Mouse (Mus musculus) hindbrain, postnatal 0 days (tissue): ENCODE measurements around the gene Rasgef1b. TPM values are rescaled to one million over a fixed set of nuclear protein-coding genes. Genes with fewer than 3 reads are reported as not detected.

Source experiments
- ATAC-seq: fragments of 200-750 bp; cut with Nextera tagmentation; 2 replicates; pipeline ENCODE4 v1.8.0; 2017; ENCODE audit warnings: mild to moderate bottlenecking, moderate TSS enrichment, moderate library complexity
- DNase-seq: peaks from one replicate; pipeline ENCODE4 v3.0.0-alpha.2; 2015; ENCODE audit warnings: low spot score
- H3K27ac ChIP-seq: fragments of 300-500 bp; sonication (generic); 2 replicates; pipeline ENCODE4 v1.5.1; 2014; ENCODE audit warnings: mild to moderate bottlenecking
- H3K27me3 ChIP-seq: fragments of 300-500 bp; sonication (generic); 2 replicates; pipeline ENCODE4 v1.6.1; 2014; ENCODE audit warnings: low read length, mixed read lengths; ENCODE audit not compliant: insufficient read depth
- H3K36me3 ChIP-seq: fragments of 300-500 bp; sonication (generic); 2 replicates; pipeline ENCODE4 v1.6.1; 2014; ENCODE audit warnings: low read length, mixed read lengths; ENCODE audit not compliant: insufficient read depth
- H3K4me1 ChIP-seq: fragments of 300-500 bp; sonication (generic); 2 replicates; pipeline ENCODE4 v1.6.1; 2014; ENCODE audit warnings: antibody characterized with exemption, low read length, mixed read lengths; ENCODE audit not compliant: insufficient read depth
- H3K4me2 ChIP-seq: fragments of 300-500 bp; sonication (generic); 2 replicates; pipeline ENCODE4 v1.6.1; 2014; ENCODE audit warnings: low read depth, mild to moderate bottlenecking, low read length, moderate library complexity, mixed read lengths
- H3K4me3 ChIP-seq: fragments of 300-500 bp; sonication (generic); 2 replicates; pipeline ENCODE4 v1.5.1; 2014; ENCODE audit warnings: low read length
- H3K9ac ChIP-seq: fragments of 300-500 bp; sonication (generic); replicated peaks from 2 replicates; pipeline ENCODE4 v1.6.1; 2014; ENCODE audit warnings: mild to moderate bottlenecking, low read length, moderate library complexity, mixed read lengths
- H3K9me3 ChIP-seq: fragments of 300-500 bp; sonication (generic); 2 replicates; pipeline ENCODE4 v1.6.1; 2016; ENCODE audit warnings: low read length, mixed read lengths
- CTCF ChIP-seq: IDR thresholded peaks from 2 replicates; pipeline ENCODE4 v1.5.1; 2016; ENCODE audit warnings: antibody characterized with exemption, control low read depth, low read depth
- WGBS: fragments of 180-500 bp; shearing (Covaris S2); extraction: QIAGEN DNeasy Blood & Tissue Kit; methylation state at CpG from one replicate; pipeline ENCODE4 v1.1.7; 2014; 5-methylcytosine and 5-hydroxymethylcytosine counted together
- polyA plus RNA-seq: library from polyadenylated mRNA; unstranded; fragments of >200 nt; fragmentation: Nextera tagmentation; extraction: Ambion mirVana; gene quantifications from 2 replicates; pipeline ENCODE4 v1.2.1, GENCODE M21; 2015
- total RNA-seq: library from RNA; depleted of rRNA; stranded (reverse); fragments of >200 nt; gene quantifications from 2 replicates; pipeline ENCODE4 v1.2.3, GENCODE M21; 2014

Gene Rasgef1b
- total and polyA plus RNA-seq, 2 experiments from 2014 or later: 32.0 to 39.9 TPM

DNA sequence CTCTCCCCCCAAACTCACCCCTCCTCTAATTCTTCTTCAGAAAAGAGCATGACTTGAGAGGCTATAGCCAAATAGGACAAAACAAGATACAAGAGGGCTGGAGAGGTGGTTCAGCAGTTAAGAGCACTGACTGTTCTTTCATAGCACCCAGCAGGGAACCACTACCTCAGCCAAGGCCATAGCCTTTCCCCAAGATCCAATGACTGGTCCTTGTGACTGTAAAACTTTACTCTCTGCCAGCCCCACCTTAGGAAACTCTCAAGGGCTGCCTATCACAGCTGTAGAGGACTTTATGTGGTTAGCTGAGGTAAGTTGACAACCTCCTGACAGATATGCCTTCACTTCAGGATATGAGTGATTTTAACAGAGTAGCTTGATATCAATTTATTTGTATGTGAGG is 258.3 kb downstream of the Rasgef1b start:
- Histone ChIP-seq H3K36me3 (no peaks in the 10 kb centered on the region), H3K4me3 (no peak overlapping the region), H3K4me1 (no peaks in the 10 kb centered on the region), H3K9ac (no peak overlapping the region), H3K9me3 (no peaks in the 10 kb centered on the region), H3K27ac (no peak overlapping the region), H3K4me2 (no peak overlapping the region), H3K27me3 (no peaks in the 10 kb centered on the region)
- ATAC-seq (no peak), DNase-seq (no peak)
- TF ChIP-seq CTCF: no peak

DNA sequence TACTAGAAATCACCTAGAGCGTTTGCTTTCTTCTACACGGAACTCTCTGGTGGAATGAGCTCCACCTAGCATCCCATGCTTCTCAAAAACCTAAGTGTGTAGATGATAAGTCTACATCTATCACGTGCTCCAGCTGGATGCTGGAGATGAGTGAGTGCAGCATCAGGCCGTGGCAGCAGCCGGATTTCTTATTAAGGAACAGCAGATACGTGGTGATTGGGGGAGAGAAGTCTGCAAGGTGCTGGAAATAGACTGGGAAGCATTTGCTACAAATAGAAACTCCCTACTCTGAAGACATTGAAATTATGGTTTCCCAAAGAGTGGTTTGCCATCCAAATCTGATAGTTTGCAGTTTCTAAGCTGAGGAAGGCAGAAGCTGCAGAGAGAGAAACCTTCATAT is 269.9 kb downstream of the Rasgef1b start:
- no peak for TF ChIP-seq CTCF
- Histone ChIP-seq H3K27ac (no peak overlapping the region), H3K9ac (no peak overlapping the region), H3K36me3 (no peaks in the 10 kb centered on the region), H3K4me2 (no peak overlapping the region), H3K4me3 (no peak overlapping the region), H3K27me3 (no peaks in the 10 kb centered on the region), H3K4me1 (no peaks in the 10 kb centered on the region), H3K9me3 (no peaks in the 10 kb centered on the region)
- no peak for ATAC-seq
- 88% methylated on average over 6 of the region's 6 CpGs for WGBS
- DNase-seq: no peak

DNA sequence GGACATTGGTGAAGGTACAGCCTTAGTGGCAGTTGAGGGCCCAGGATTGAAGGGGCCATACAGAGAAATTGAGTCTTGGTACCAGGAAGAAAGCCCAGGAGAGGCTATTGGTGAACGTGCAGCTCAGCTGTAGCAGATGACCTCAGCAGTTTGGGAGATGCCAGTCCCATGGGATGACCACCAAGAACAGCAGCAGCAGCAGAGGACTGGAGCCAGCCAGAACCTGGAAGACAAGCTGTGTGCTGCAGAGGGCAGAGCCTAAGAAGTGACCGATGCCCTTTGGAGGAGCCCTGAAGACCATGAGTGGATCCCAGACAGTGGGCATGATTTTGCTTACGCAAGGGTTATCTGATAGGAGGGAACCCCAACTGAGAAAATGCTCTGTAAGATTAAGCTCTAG is 271.6 kb downstream of the Rasgef1b start:
- Histone ChIP-seq H3K4me1 (no peaks in the 10 kb centered on the region), H3K9ac (no peak overlapping the region), H3K27ac (no peak overlapping the region), H3K27me3 (no peaks in the 10 kb centered on the region), H3K4me2 (no peak overlapping the region), H3K9me3 (no peaks in the 10 kb centered on the region), H3K36me3 (no peaks in the 10 kb centered on the region), H3K4me3 (no peak overlapping the region)
- WGBS: 87% methylated on average over 3 of the region's 3 CpGs
- no peak for ATAC-seq
- DNase-seq: no peak
- TF ChIP-seq CTCF: no peak

DNA sequence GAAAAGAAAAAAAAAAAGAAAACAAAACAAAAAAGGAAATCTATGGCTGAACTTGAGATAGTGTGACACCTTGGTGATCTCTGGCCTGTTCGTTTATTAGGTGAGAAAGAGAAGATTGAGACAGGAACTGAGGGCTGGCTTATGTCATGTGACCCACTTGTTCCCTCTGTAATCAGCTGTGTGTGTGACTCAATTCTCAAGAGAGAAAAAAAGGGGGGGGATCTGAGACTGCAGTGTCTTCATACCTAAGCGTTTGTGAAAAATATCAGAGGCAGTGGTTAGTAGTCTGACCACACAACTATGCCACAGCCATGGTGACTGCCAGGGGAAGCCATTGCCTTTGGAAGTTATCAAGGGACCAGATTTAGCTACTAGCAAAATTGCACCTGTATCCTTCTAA is 276.9 kb downstream of the Rasgef1b start:
- Histone ChIP-seq H3K4me2 (no peak overlapping the region), H3K27me3 (no peaks in the 10 kb centered on the region), H3K4me1 (0 out of 2 replicates have a peak, but pooled peaks cover 4% of the 10 kb centered on the region), H3K4me3 (no peak overlapping the region), H3K27ac (no peak overlapping the region), H3K36me3 (no peaks in the 10 kb centered on the region), H3K9ac (no peak overlapping the region), H3K9me3 (no peaks in the 10 kb centered on the region)
- WGBS: 71% methylated on average over 2 of the region's 2 CpGs
- TF ChIP-seq CTCF: no peak
- no peak for ATAC-seq
- no peak for DNase-seq

DNA sequence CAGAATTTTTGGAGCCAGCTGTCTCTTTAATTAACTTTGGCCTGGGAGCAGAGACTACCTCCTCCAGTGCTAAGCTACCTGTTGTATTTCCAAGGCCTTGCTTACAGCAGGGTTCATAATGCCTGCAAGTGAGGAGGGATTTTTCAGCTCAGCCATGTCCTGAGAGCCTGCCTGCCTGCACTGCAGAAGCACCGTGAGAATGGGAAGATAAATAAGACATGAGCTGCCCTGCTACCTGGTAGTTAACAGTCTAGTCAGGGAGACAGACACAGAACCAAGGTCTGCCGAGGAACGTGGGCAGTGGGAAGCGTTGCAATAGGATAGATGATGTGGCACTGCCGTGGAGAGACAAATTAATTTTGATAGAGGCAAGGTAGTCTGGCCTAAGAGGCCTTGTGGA is 277.4 kb downstream of the Rasgef1b start:
- 0 out of 2 replicates have a peak overlapping the region, but pooled peaks have one; percentile 26 for H3K27ac ChIP-seq
- 0 out of 2 replicates have a peak, but pooled peaks have one; percentile 49 for ATAC-seq
- H3K4me2 ChIP-seq: no peak overlapping the region
- no peak for TF ChIP-seq CTCF
- no peak overlapping the region for H3K4me3 ChIP-seq
- no peaks in the 10 kb centered on the region for H3K9me3 ChIP-seq
- no peaks in the 10 kb centered on the region for H3K36me3 ChIP-seq
- DNase-seq: peak; percentile 12
- 0 out of 2 replicates have a peak, but pooled peaks cover 4% of the 10 kb centered on the region for H3K4me1 ChIP-seq
- no peak overlapping the region for H3K9ac ChIP-seq
- no peaks in the 10 kb centered on the region for H3K27me3 ChIP-seq
- 36% methylated on average over 5 of the region's 5 CpGs for WGBS

DNA sequence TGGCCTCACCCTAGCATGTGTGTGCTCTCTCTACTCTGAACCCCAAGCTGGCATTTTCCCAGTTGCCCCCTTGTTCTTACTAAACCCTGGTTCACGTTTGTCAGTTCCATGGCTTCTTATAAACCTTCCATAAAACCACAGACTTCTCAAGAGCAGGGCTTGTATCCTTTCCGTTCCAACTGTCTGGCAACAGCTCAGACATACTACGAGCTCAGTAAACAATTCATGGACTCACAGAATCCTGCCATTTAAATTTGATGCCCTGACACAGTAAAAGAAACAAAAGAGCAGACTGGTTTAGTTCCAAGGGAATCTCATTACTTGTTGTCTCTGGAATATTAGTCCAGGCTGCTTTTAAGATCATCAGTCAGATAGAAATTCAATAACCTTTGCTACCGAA is 277.9 kb downstream of the Rasgef1b start:
- no peaks in the 10 kb centered on the region for H3K9me3 ChIP-seq
- no peak for ATAC-seq
- H3K36me3 ChIP-seq: no peaks in the 10 kb centered on the region
- H3K4me1 ChIP-seq: 0 out of 2 replicates have a peak, but pooled peaks cover 4% of the 10 kb centered on the region
- DNase-seq: no peak
- H3K4me3 ChIP-seq: no peak overlapping the region
- H3K27me3 ChIP-seq: no peaks in the 10 kb centered on the region
- no peak overlapping the region for H3K9ac ChIP-seq
- no peak overlapping the region for H3K4me2 ChIP-seq
- TF ChIP-seq CTCF: no peak
- 0 out of 2 replicates have a peak overlapping the region, but pooled peaks have one; percentile 26 for H3K27ac ChIP-seq
- 49% methylated on average over 4 of the region's 4 CpGs for WGBS

DNA sequence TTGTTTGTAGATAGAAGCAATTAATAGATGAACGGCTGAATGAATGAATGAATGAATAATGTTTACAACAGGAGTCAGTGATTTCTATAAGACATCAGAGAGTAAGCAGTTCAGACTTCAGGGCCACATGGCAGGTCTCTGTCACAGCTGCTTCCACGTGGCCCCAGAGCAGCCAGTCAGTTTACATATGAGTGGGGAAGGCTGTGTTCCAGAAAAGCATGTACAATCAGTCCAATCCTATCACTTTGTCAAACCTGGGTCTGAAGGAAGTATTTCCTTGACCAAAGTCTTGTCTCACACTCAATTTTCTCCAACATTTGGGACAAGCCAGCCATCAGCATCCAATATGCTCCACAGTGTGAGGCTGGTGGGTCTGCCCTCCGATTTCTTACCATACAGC is 278.4 kb downstream of the Rasgef1b start:
- no peak overlapping the region for H3K4me2 ChIP-seq
- no peaks in the 10 kb centered on the region for H3K9me3 ChIP-seq
- no peaks in the 10 kb centered on the region for H3K27me3 ChIP-seq
- no peak overlapping the region for H3K4me3 ChIP-seq
- 76% methylated on average over 3 of the region's 3 CpGs for WGBS
- no peak for ATAC-seq
- no peak for TF ChIP-seq CTCF
- no peaks in the 10 kb centered on the region for H3K36me3 ChIP-seq
- H3K27ac ChIP-seq: no peak overlapping the region
- H3K9ac ChIP-seq: no peak overlapping the region
- 0 out of 2 replicates have a peak, but pooled peaks cover 4% of the 10 kb centered on the region for H3K4me1 ChIP-seq
- no peak for DNase-seq
